Mouse (Mus musculus) ovary, adult 10 weeks (tissue): Measurements from ENCODE around the gene Gm5592. TPM values are rescaled to one million over a fixed set of nuclear protein-coding genes. Genes with fewer than 3 reads are reported as not detected.

Experiments used
- polyA plus RNA-seq: library from polyadenylated mRNA; stranded (reverse); fragments of 350-450 nt; fragmentation: Illumina TruSeq; extraction: RNeasy Lipid Tissue Mini Kit (QIAGEN cat#74804); gene quantifications from one replicate; pipeline ENCODE4 v1.2.3, GENCODE M21; 2014

Gm5592 gene
- not detected for polyA plus RNA-seq

GRCm38 (mm10) chr7:41153541-41153940, at the start of gene Gm5592:
Gene Gm5592 (plus strand): TSS chr7:41153841.

Other genes starting within 250 kb of the Gm5592 start
- gene 4930433I11Rik, start 166.3 kb upstream of the Gm5592 start, polyA plus RNA-seq = not detected
- gene Gm4884, start 121.1 kb upstream of the Gm5592 start, polyA plus RNA-seq = not detected
- gene AI987944, start 239.5 kb downstream of the Gm5592 start, polyA plus RNA-seq = 87.4 TPM